Mouse (Mus musculus): ENCODE data around the gene Runx2.

- TF ChIP-seq CTCF (IDR thresholded peaks at IDR 0.05; ENCODE audit: extremely low read depth, insufficient read depth, low read length) (no peak), POLR2A (IDR thresholded peaks at IDR 0.05; ENCODE audit: extremely low read depth, insufficient read depth, low read length) (no peak)
These were observed 350.9 kb downstream of the Runx2 start for GRCm38 (mm10) chr17:44463679-44464078.
